Mouse (Mus musculus) hematopoietic stem cell, adult 5-6 weeks (primary cell): ENCODE measurements around the gene Slit3. TPM values are rescaled to one million over a fixed set of nuclear protein-coding genes. Genes with fewer than 3 reads are reported as not detected.
A peak's percentile ranks its signal among the peaks of the same experiment; 100 is the strongest.

Experiments
- ATAC-seq, 2 experiments: fragments of 125-278 bp in 1 of 2; replicated peaks in 1 of 2; 2 replicates each; pipeline ENCODE4 v1.8.0; 2016 to 2017; ENCODE audit warnings: inconsistent platforms in 2 of 2, mild to moderate bottlenecking in 2 of 2, moderate number of reproducible peaks in 2 of 2, low read depth in 1 of 2, moderate TSS enrichment in 1 of 2; ENCODE audit not compliant: low FRiP score in 2 of 2, poor library complexity in 2 of 2, severe bottlenecking in 2 of 2, insufficient read depth in 1 of 2, low TSS enrichment in 1 of 2
- total RNA-seq: library from RNA; stranded (forward); fragments of 172-1452, 232-1000 nt; gene quantifications from 2 replicates; pipeline ENCODE4 v1.2.3, GENCODE M21; 2017

Slit3 gene
- total RNA-seq, 1 experiment from 2014 or later: not detected

- no peak for ATAC-seq
Observed at GRCm38 (mm10) chr11:35163396-35163795, 42.4 kb downstream of the Slit3 start.

- ATAC-seq: no peak
Observed at GRCm38 (mm10) chr11:35167176-35167575, 46.2 kb downstream of the Slit3 start.

- no peak for ATAC-seq
Observed at GRCm38 (mm10) chr11:35171505-35171904, 50.5 kb downstream of the Slit3 start.

- no peak for ATAC-seq
Observed at GRCm38 (mm10) chr11:35177564-35177963, 56.5 kb downstream of the Slit3 start.

- peak; percentile 64 to 65; a peak in 3 of 4 replicates for ATAC-seq
Observed at GRCm38 (mm10) chr11:35178144-35178817, 57.3 kb downstream of the Slit3 start.

- ATAC-seq: no peak
Observed at GRCm38 (mm10) chr11:35179305-35179704, 58.3 kb downstream of the Slit3 start.

GRCm38 (mm10) chr11:35182887-35183286 lies 61.9 kb downstream of the Slit3 start:
- ATAC-seq: no peak

- ATAC-seq: no peak
Observed at GRCm38 (mm10) chr11:35194826-35195225, 73.8 kb downstream of the Slit3 start.

- ATAC-seq: no peak
Observed at GRCm38 (mm10) chr11:35196777-35197176, 75.8 kb downstream of the Slit3 start.

GRCm38 (mm10) chr11:35198537-35199088 lies 77.6 kb downstream of the Slit3 start:
- ATAC-seq: no peak

GRCm38 (mm10) chr11:35202332-35202731 lies 81.3 kb downstream of the Slit3 start:
- ATAC-seq: no peak

GRCm38 (mm10) chr11:35203673-35204072 lies 82.6 kb downstream of the Slit3 start:
- no peak for ATAC-seq

GRCm38 (mm10) chr11:35204084-35204483 lies 83.1 kb downstream of the Slit3 start:
- no peak for ATAC-seq

GRCm38 (mm10) chr11:35210728-35211682 lies 90.0 kb downstream of the Slit3 start:
- no peak for ATAC-seq

GRCm38 (mm10) chr11:35224025-35224424 lies 103.0 kb downstream of the Slit3 start:
- ATAC-seq: no peak

- ATAC-seq: no peak
Observed at GRCm38 (mm10) chr11:35231361-35232090, 110.5 kb downstream of the Slit3 start.

GRCm38 (mm10) chr11:35232321-35232720 lies 111.3 kb downstream of the Slit3 start:
- no peak for ATAC-seq
